Mouse (Mus musculus) heart, adult 2 months (tissue): ENCODE measurements around the gene Adamts13. TPM values are rescaled to one million over a fixed set of nuclear protein-coding genes. Genes with fewer than 3 reads are reported as not detected.
A peak's percentile ranks its signal among the peaks of the same experiment; 100 is the strongest.

Experiments used
- DNase-seq, 2 experiments: peaks; one replicate each; pipeline ENCODE4 v3.0.0; 2021
- H3K27ac ChIP-seq: fragments of 200-600 bp; 2 replicates; pipeline ENCODE4 v1.8.1; 2022
- H3K27me3 ChIP-seq: fragments of 200-500 bp; 2 replicates; pipeline ENCODE4 v1.6.1; 2012; ENCODE audit warnings: mild to moderate bottlenecking, low read length, inconsistent platforms, mixed read lengths; ENCODE audit not compliant: control insufficient read depth, insufficient read depth
- H3K36me3 ChIP-seq: fragments of 200-500 bp; 2 replicates; pipeline ENCODE4 v1.6.1; 2012; ENCODE audit warnings: low read length, inconsistent platforms; ENCODE audit not compliant: control insufficient read depth, insufficient read depth
- H3K4me1 ChIP-seq: fragments of 200-500 bp; 2 replicates; pipeline ENCODE4 v1.6.1; 2011; ENCODE audit warnings: low read length; ENCODE audit not compliant: control insufficient read depth, insufficient read depth
- H3K4me3 ChIP-seq: fragments of 200-600 bp; 2 replicates; pipeline ENCODE4 v1.8.1; 2022
- H3K79me2 ChIP-seq: fragments of 200-500 bp; replicated peaks from 2 replicates; pipeline ENCODE4 v1.6.1; 2012; ENCODE audit warnings: mild to moderate bottlenecking, inconsistent platforms, low read length, moderate library complexity, mixed read lengths; ENCODE audit not compliant: control insufficient read depth, insufficient read depth
- H3K9ac ChIP-seq: fragments of 200-500 bp; 2 replicates; pipeline ENCODE4 v1.6.1; 2012; ENCODE audit warnings: low read depth, mild to moderate bottlenecking, control low read depth, inconsistent platforms, low read length, mixed read lengths
- CTCF ChIP-seq: fragments of 200-600 bp; IDR thresholded peaks from 2 replicates; pipeline ENCODE4 v1.8.1; 2022; ENCODE audit warnings: antibody characterized with exemption, mild to moderate bottlenecking, moderate library complexity
- EP300 ChIP-seq: fragments of 200-500 bp; IDR thresholded peaks from 2 replicates; pipeline ENCODE4 v1.6.1; 2011; ENCODE audit warnings: low read depth, low read length, control low read depth; ENCODE audit not compliant: insufficient read depth
- POLR2A ChIP-seq: fragments of 200-500 bp; IDR thresholded peaks from 2 replicates; pipeline ENCODE4 v1.6.1; 2011; ENCODE audit warnings: mild to moderate bottlenecking, low read depth, low read length, control low read depth; ENCODE audit not compliant: insufficient read depth
- WGBS: fragments of 180-500 bp; shearing (Covaris S2); methylation state at CpG from one replicate; pipeline ENCODE4 v1.1.7; 2018; 5-methylcytosine and 5-hydroxymethylcytosine counted together
- intact Hi-C: fragments of 180-260 bp; cut with DNase I; formaldehyde crosslinking; loops from one replicate; pipeline ENCODE4 v1.15.1; 2025
- polyA plus RNA-seq: library from polyadenylated mRNA; depleted of rRNA; stranded (reverse); fragments of >200 nt; gene quantifications from 2 replicates; pipeline ENCODE4 v1.2.3, GENCODE M21; 2012
- total RNA-seq, 2 experiments: library from RNA; stranded (reverse); gene quantifications; 2 replicates each; pipeline ENCODE4 v1.2.3; 2021

Adamts13 gene
- total and polyA plus RNA-seq, 3 experiments: not detected

- no peak for DNase-seq
- H3K9ac ChIP-seq: no peak overlapping the region
- H3K79me2 ChIP-seq: peaks cover 1% of the 10 kb centered on the region; the same call in 1 of the 2 replicates
- H3K4me1 ChIP-seq: peaks cover 6% of the 10 kb centered on the region
- intact Hi-C loops: loop anchor here (10.0 kb wide), 1 partner anchor 300 kb away; no protein-coding TSS in a partner anchor
- WGBS: 84% methylated on average over 2 of the region's 2 CpGs
- H3K36me3 ChIP-seq: peaks cover under 1% of the 10 kb centered on the region; the same call in 1 of the 2 replicates
- TF ChIP-seq CTCF: no peak
- TF ChIP-seq EP300: no peak
- no peak for TF ChIP-seq POLR2A
- H3K27ac ChIP-seq: no peak overlapping the region
- H3K4me3 ChIP-seq: no peak overlapping the region
- H3K27me3 ChIP-seq: no peaks in the 10 kb centered on the region
Measured at GRCm38 (mm10) chr2:26935286-26935685, 37.9 kb upstream of the Adamts13 start.

DNA sequence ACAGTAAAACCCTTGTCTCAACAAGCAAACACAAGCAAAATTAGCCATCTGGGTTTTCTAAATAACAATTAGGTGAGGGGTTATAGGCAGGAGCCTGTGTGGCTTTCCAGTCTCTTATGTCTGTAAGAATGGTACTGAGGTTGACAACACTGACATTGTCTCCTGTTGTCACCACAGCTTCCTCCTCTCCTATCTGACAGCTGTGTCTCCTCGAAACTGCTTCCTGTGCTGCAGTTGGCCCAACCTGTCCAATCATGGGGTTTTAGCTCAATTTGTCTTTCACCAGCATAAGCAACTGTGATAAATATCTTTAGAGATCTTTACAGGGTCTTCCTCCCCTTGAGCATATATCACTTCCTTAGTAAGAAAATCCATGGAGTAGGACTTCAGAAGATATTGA, 36.8 kb upstream of the Adamts13 start:
- 34% methylated on average over 1 of the region's 1 CpGs for WGBS
- H3K9ac ChIP-seq: no peak overlapping the region
- no peak for DNase-seq
- H3K27ac ChIP-seq: no peak overlapping the region
- no peak overlapping the region for H3K4me3 ChIP-seq
- H3K4me1 ChIP-seq: no peaks in the 10 kb centered on the region
- H3K27me3 ChIP-seq: no peaks in the 10 kb centered on the region
- H3K79me2 ChIP-seq: no peaks in the 10 kb centered on the region
- TF ChIP-seq EP300 (no peak), POLR2A (no peak)
- H3K36me3 ChIP-seq: no peaks in the 10 kb centered on the region
- intact Hi-C loops: loop anchor here (10.0 kb wide), 1 partner anchor 298 kb away; no protein-coding TSS in a partner anchor

DNA sequence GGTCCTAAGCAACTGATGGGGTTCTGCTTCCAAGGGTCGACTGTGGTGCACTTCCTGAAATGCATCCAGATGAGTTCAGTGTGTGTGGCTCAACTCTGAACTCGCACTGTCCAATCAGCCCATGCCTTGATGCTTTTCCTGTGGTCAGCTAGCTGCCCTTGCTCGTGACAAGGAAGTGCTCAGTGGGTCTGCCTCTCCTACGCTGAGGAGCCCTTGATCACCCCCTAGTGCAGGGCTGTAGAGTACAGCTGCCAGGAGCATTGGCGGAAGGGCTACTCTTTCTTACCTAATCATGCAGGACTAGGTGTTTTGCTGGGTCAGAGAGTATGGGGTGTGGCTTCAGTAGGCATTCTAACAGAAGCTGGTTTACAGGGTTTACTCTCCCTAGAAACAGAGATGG, 31.7 kb upstream of the Adamts13 start:
- H3K36me3 ChIP-seq: no peaks in the 10 kb centered on the region
- no peak overlapping the region for H3K9ac ChIP-seq
- H3K4me1 ChIP-seq: no peaks in the 10 kb centered on the region
- no peak for DNase-seq
- 27% methylated on average over 5 of the region's 5 CpGs for WGBS
- no peak for TF ChIP-seq POLR2A
- no peak for TF ChIP-seq EP300
- peak; percentile 7; the same call in 1 of the 2 replicates for TF ChIP-seq CTCF
- H3K4me3 ChIP-seq: no peak overlapping the region
- no peaks in the 10 kb centered on the region for H3K79me2 ChIP-seq
- no peaks in the 10 kb centered on the region for H3K27me3 ChIP-seq
- intact Hi-C loops: no loop called here
- H3K27ac ChIP-seq: no peak overlapping the region

DNA sequence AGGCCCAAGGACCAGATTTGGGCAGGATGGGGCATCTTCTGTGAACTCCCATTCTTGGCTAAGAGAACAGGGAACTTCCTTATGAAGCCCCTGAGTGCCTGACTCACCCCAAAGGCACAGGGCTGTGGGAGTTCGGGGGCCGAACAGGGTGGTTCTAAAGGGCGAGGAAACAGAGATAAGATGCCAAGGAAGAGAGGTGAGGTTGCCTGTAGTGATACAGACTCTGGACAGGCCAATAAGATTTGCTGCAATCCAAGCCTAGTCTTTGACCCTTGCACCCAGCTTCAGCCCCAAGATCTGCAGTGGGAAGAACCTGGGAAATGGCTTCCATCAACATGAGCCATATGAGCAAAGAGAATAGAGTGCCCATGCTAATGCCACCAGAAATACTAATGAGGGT, 30.0 kb upstream of the Adamts13 start:
- no peak for TF ChIP-seq CTCF
- no peak for TF ChIP-seq POLR2A
- TF ChIP-seq EP300: no peak
- Histone ChIP-seq H3K4me3 (no peak overlapping the region), H3K27me3 (no peaks in the 10 kb centered on the region), H3K36me3 (no peaks in the 10 kb centered on the region), H3K27ac (no peak overlapping the region), H3K9ac (no peak overlapping the region), H3K79me2 (no peaks in the 10 kb centered on the region), H3K4me1 (no peaks in the 10 kb centered on the region)
- no peak for DNase-seq
- intact Hi-C loops: no loop called here
- whole genome bisulfite sequencing: 73% methylated on average over 3 of the region's 3 CpGs

- no peak for TF ChIP-seq POLR2A
- no peaks in the 10 kb centered on the region for H3K27me3 ChIP-seq
- H3K27ac ChIP-seq: no peak overlapping the region
- intact Hi-C loops: no loop called here
- H3K9ac ChIP-seq: no peak overlapping the region
- no peaks in the 10 kb centered on the region for H3K4me1 ChIP-seq
- H3K4me3 ChIP-seq: no peak overlapping the region
- H3K36me3 ChIP-seq: no peaks in the 10 kb centered on the region
- WGBS: 90% methylated on average over 2 of the region's 2 CpGs
- no peaks in the 10 kb centered on the region for H3K79me2 ChIP-seq
- DNase-seq: no peak
Measured at GRCm38 (mm10) chr2:26950411-26950810, 22.8 kb upstream of the Adamts13 start.

DNA sequence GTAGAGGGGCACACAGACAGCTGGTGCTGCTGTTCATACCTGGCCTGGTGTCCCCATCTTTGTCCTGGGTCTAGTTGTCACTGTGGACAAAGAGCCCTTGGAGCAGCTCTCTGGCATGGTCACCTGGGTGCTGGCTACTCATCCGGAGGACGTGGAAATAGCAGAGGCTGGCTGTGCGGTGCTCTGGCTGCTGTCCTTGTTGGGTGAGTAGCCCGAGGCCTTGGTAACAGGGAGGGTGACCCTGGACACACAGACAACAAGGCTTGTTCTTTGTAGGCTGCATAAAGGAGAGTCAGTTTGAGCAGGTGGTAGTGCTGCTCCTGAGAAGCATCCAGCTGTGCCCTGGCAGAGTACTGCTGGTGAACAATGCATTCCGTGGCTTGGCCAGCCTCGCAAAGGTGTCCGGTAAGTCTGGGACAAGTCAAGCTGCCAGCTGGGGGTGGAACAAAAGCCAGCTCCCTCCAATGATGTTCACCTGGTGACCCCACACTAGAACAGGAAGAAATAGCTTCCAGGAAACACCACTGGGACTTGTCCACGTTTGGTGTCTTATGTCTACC, 21.8 kb upstream of the Adamts13 start:
- TF ChIP-seq POLR2A (no peak), EP300 (no peak), CTCF (no peak)
- intact Hi-C loops: no loop called here
- 79% methylated on average over 8 of the region's 8 CpGs for WGBS
- Histone ChIP-seq H3K36me3 (no peaks in the 10 kb centered on the region), H3K4me1 (no peaks in the 10 kb centered on the region), H3K79me2 (no peaks in the 10 kb centered on the region), H3K4me3 (no peak overlapping the region), H3K9ac (no peak overlapping the region), H3K27me3 (no peaks in the 10 kb centered on the region), H3K27ac (no peak overlapping the region)
- no peak for DNase-seq

DNA sequence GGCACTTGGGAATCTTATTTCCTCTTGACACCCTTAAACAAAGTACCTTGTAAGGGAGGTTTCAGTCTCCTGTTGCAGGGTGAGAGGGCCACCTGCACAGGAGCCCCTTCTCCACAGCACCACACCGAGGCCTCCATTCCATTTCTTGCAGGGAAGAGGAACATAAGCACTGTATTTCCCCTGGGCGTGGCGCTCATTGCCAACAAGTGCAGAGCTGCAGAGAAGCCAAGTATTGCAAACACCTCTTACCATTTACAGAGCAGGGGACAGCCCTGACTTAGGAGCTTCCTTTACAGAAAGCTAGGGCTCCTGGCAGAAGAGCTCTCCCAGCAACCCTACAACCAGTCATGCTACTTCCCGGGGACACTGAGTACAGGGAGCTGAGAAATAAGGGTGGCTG, 21.0 kb upstream of the Adamts13 start:
- no peak for DNase-seq
- H3K4me3 ChIP-seq: no peak overlapping the region
- intact Hi-C loops: no loop called here
- H3K36me3 ChIP-seq: no peaks in the 10 kb centered on the region
- H3K27me3 ChIP-seq: no peaks in the 10 kb centered on the region
- 90% methylated on average over 4 of the region's 4 CpGs for WGBS
- H3K4me1 ChIP-seq: no peaks in the 10 kb centered on the region
- H3K27ac ChIP-seq: no peak overlapping the region
- no peak for TF ChIP-seq POLR2A
- TF ChIP-seq CTCF: no peak
- no peak for TF ChIP-seq EP300
- H3K79me2 ChIP-seq: no peaks in the 10 kb centered on the region
- H3K9ac ChIP-seq: no peak overlapping the region
